Mouse (Mus musculus) left cerebral cortex, adult 18-20 months (tissue): ENCODE data around the gene Il18rap. TPM values are rescaled to one million over a fixed set of nuclear protein-coding genes. Genes with fewer than 3 reads are reported as not detected.

ENCODE experiments used
- DNase-seq, 2 experiments: peaks; one replicate each; pipeline ENCODE4 v3.0.0; 2021 to 2022; ENCODE audit warnings: low spot score in 2 of 2, mixed read lengths in 1 of 2
- long read RNA-seq, 2 experiments: library from polyadenylated mRNA; stranded (forward); transcript quantifications; one replicate each; pipeline ENCODE4 v2.0.0; 2021
- total RNA-seq, 2 experiments: library from RNA; stranded (reverse); gene quantifications; 2 replicates each; pipeline ENCODE4 v1.2.3; 2021

Gene Il18rap
- total RNA-seq = under 1 TPM in 1 of 2 experiments, not detected in 1; 0.16 TPM
- long read RNA-seq, experiment 1 = 0 reads
- long read RNA-seq, experiment 2 = 0 reads

DNA sequence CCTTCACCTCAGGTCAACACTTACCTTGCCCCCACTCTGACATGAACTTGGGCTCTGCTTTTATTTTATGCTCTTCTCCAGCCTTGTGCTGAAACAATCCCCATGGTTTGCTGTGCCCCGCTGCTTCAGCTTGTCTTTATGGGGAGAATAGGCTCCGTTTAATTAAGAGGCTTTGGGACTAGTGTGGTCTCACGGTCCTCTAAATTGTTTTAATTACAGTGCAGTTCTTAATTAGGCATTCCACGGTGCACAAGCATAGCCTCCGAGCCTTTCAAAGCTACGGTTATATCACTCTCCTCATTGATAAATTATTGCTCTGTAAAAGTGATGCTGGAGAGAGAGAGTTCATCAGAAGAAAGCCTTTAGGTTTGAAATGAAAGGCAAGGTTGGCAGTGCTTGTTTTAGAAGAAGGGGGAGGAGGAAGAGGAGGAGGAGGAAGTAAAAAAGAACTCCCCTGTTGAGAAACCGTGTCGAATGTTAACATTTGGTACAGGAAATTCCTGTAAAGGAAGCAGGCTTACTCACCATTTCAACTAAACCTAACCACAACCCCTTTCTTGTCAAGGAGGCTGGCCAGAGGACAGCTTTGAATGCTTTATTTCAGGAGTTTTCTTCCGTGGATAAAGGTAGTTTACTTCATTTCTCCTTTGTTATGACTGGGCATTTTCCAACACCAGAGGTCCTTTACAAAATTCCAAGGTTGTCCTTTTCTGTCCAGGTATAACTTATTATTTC is at the start of gene Il18rap:
Gene Il18rap (plus strand): TSS at position 512 of the 735 bp plus-strand sequence.
- DNase-seq = no peak

DNA sequence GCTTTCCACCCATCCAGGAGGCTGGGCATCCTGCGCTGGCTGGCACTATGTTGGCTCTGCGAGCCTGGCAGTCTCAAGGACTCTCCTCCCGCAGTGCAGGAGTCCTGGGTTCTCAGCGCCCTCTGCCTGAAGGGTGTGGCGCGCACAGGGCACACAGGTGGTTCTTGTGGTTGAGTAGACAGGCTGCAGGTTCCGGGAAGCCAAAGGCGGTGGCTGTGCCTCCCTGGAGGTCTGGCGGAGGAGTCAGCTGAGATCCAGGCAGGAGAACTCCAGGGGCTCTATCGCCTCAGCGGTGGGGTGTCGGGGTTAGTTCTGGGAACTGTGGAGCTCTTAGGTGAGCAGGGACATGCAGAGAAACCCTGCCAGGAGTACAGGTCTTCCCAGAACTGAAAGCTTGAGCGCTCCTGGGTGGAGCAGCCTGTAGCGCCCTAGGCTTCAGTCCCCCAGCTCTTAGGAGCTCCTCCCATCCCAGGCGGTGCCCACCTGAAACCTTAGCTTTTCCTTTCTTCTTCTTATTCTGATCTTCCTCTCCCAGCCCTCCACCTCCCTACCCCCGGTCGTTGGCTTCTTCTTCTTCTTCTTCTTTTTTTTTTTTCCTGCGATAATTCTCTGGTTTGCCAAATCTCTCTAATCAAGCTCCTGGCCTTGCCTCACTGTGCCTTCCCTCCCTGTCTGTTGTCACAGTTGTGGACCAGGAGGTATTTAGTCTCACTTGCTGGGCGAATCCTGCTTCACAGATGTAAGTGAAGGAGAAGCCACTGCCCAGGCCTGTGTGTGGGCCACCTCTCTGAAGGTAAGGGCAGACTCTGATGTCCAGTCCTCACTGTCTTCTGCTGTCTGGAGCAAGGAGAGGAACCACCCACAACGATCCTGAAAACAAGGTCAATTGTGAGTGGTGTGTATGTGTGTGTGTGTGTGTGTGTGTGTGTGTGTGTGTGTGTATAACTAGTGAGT is 49.4 kb upstream of the Il18rap start, which contains the start of gene Il18r1:
Gene Il18r1 (plus strand): TSS at position 76 of the 954 bp plus-strand sequence.
- DNase-seq = no peak

DNA sequence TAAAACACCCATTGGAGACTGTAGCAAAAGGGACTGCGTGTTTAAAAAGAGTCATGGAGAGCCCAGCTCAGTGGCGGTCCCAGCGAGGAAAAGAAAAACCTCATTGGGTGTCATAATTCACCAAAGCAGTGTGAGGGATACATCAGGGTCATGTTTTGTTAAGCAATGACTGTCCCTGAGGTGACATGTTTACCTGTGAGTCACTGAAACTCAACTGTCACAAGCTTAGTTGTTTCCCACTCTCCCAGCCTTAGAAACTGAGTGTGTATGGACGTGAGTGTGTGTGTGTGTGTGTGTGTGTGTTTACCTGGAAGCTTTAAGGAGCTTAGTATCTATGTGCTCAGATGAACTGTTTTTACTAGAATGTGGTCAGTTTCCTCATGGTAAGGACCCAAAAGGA is 47.9 kb upstream of the Il18rap start:
- no peak for DNase-seq

- DNase-seq = no peak
Measured at GRCm38 (mm10) chr1:40468805-40469204, 46.4 kb upstream of the Il18rap start.

DNA sequence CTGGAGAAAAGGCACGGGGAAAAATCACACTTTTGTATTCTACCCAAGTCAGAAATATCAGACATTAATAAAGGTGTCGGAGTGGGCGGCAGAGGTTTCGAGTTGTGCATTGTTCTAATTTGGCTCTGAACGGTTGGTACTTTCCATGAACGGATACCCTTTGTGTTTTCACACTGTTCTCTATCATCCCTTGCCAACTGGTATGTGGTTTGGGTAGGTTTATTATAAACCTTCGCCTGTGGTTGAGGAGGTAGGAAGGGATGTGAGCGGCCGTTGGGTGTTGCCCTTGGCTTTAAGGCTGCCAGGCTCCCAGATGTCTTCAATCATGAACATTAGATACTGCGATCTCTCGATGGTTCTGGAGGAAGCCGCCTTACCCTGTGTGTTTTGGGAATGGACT is 45.3 kb upstream of the Il18rap start:
- DNase-seq = no peak

DNA sequence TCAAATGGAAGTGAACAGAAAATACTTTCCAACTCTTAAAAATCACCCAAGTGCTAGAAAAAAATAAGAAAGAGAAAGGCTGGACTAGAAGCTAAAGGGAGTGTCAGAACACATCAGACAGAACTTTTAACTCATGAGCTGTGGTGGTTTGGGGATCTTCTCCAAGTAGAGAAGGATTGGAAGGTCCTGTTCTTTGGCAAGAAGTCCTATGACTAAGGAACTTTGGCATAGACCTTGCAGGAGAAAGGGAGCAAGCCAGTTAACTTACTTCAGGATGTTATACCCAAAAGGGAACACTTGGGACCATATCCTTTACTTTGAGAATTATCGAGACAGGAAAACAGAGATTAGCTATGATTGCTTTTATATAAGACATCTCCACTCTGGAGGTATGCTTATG is 42.8 kb upstream of the Il18rap start:
- no peak for DNase-seq

- no peak for DNase-seq
Measured at GRCm38 (mm10) chr1:40473640-40474039, 41.5 kb upstream of the Il18rap start.

DNA sequence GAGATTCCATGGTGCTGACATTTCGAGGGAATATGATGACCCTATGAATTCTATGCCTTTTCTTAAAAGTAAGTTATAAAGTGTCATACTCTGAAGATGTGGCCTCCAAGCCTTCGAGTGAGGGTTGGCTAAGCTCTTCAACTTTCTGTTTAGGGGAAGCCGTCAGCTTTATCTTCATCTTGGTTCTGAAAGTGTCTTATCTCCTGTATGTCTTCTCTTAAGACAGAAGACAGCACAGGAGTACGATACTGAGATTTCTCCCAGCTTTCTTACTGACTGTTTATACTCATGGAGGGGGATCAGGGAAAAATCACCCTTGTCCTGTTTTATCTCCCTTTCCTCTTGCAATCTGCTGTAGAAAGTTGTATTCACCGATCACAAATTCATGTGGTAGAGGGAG is 40.8 kb upstream of the Il18rap start:
- no peak for DNase-seq

DNA sequence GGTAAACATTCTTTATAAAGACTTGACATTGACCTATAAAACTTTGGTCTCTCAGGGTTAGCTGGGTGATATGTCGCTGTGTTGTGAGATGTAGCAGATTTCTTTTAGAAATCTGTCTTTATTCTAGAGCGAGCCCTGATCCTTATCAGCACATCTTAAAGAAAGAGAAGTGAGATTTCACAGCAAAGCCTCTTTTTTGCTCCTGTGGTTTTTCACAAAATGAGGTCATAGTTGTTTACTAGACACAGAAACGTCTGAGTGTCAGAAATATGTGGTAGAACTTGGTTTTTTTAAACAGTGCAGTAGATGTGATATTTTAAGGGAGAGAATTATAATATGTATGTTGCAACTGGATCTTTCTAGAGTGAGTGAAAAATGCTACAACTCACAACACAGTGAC is 39.5 kb upstream of the Il18rap start:
- no peak for DNase-seq

DNA sequence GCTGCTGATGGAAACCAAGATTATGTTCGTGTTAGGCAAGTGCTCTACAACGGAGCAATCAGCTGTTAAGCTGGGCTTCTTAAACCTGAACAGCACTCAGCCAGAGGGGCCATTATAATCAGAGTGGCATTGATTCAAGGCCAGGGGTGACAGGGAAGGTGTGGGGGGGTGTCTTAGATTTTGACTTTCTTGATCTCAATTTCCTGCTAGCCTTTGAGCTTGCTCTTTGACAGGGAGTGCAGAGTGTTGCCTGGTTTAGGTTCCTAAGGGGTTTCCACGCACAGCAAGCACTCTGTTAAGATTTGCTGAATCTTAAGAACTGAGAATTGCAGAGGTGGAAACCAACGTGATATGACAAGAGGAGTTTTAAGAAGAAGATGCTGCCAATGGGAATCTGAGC is 38.4 kb upstream of the Il18rap start:
- DNase-seq = no peak

DNA sequence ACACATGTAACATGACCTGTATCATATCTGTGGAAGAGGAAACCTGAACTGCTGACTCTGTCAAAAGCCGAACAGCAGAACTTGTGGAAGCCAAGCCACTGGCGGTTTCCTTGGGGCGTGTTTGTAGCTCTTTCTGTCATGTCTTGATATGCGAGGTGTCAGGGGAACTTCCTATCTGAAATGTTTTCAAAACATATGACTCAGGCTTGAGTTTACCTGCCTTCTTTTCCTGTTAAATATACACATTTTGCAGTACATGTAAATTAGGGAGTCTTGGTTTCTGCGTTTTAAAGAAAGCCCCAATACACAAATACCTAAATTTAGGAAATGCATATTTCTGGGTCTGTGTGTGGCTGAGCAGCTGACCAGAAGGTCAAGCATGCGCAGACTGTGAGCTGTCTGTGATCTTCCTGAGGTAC is 35.6 kb upstream of the Il18rap start:
- DNase-seq = no peak

- DNase-seq = no peak
Measured at GRCm38 (mm10) chr1:40494594-40494993, 20.6 kb upstream of the Il18rap start.

- no peak for DNase-seq
Measured at GRCm38 (mm10) chr1:40499708-40500107, 15.5 kb upstream of the Il18rap start.

- no peak for DNase-seq
Measured at GRCm38 (mm10) chr1:40501126-40501525, 14.0 kb upstream of the Il18rap start.

DNA sequence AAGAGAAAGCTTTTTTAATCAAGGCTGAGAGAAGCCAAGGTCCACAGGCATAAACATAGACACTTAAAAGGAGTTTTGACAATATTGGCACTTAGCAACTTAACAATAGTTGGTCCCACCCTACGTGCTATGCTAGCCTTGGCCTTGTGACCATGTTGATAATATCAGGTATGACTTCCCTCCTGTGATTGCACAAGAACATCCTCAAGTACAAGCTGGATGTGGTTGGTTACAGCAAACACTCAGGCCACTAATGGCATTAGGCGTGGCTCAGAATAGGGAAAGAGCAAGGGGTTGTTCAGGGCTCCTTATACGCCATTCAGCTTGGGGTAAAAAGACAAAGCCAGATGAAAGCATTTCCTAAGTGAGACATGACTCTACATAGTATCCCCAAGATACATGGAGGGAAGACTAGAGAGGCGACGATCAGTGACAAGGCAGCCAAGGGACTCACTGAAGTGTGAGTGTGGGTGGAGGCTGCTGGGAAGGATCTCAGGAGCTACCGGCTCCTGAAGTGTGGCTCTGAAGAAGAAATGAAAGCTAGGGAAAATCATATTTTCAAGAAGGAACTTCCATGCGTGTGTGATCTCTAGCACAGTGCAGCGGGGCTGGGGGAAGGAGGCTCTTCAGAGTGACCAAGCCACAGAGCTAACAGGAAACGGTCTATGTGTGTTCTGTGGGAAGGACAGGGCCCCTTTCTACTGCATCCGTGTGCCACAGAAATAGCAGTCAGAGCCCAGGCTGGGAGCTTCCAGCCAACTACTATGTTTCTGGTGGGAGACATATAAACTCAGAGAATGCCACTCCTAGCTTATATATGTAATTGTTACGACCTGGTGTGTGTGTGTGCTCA is 13.4 kb upstream of the Il18rap start:
- peak in 1 of 2 experiments; percentile 3 for DNase-seq

DNA sequence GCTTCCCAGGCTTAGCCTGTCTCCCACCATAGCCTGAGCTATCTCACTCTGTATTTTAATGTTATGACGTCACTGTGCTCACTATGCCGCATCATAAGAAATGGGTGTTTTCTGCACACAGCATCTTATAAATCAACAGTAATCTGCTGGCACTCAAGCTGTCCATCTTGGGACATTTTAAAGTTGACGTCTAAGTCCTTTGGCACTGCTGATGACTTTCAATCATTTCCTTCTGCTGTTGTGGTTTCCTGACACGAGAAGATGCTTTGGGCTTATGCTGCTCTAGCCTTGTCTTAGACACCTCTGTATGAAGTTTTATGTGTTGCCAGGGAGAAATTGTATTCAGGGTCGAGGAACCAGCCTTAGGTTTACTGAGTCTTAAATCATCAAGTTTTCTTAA is 10.6 kb upstream of the Il18rap start:
- DNase-seq = no peak

DNA sequence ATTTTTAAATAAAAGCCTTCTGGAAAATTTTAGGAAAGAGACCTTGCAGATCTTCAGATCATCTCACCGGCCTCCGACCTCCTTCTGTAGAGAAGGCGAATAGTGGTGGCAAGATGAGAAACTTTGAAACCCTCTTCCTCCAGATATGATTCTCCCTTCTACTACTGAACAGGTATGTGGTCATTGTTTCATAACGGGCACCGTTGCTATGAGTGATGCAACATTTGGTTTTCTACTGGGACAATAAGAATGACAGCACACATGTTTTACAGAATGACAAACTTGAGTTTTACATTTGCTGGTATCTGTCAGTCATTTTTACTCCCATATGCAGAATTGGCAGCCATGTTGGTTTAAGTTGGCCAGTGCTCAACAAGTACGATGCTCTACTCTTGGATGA is 1.2 kb downstream of the Il18rap start:
- DNase-seq = no peak

DNA sequence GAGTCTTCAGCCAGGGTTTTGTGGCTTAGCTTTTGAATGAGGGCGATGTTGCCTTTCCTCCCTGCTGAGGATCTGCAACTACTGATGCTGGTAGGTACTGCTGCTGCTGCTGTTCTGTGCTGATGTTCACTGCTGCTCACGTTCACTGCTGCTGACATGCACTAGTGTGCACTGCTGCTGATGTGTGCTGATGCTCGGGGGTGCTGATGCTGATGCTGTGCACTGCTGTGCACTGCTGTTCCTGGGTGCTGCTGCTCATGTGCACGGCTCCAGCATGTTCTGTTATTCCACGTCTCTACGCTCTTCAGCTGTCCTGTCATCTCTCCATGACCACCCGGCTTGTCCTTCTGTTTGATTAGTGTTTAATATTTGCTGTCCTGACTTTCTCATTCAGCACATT is 7.8 kb downstream of the Il18rap start:
- DNase-seq = no peak

DNA sequence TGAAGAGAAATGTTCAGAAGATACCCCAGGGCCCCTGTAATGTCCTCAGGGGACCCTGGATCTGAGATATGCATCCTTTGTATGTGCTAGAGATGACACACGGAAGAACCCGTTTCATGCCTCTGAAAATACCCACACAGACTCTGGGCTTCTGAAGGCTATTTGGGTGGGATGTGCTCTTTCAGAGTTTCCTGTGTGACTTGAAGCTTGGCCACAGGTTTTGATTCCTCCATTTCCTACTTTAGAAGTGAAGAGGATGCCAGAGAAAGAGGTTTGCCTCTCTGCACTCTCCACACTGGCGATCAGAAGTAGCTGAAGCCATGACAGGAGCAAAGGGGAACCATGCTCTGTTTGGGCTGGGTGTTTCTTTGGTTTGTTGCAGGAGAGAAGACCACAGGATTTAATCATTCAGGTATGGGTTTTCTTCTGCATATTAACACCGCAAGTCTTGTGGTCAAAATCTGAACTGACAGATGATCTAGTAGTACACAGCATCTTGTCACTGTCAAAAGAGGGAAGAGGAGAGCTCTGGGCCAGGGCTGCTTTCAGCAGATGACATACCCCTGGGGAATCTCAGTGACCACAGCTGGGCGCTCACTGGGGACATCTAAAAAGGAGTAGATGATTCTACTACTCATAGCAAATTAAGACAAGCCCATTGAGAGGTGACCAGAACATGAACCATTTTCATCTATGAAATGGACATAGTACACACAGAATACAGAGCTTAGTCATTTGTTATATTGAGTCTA is 9.0 kb downstream of the Il18rap start:
- DNase-seq = no peak

DNA sequence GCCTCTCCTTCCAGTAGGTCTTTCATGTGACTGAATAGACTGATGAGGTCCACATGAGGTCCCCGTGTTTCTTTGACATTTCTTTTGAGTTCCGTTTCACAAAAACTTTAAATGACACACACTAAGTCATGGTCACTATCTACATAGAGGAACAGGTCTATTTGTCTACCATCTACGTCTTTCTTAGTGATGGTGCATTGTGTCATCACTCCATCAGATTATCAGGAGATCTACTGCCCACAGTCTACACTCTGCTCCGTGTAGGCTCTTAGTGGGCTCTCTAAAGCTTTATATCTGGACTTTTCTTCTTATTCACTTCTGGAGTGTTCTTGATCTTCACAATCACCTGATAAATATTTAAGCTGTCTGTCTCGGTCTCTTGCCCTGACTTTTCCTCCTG is 14.1 kb downstream of the Il18rap start:
- DNase-seq = no peak
